Comparison of ENCODE assay signal across 14 mouse cellular contexts in the genomic region with DNA sequence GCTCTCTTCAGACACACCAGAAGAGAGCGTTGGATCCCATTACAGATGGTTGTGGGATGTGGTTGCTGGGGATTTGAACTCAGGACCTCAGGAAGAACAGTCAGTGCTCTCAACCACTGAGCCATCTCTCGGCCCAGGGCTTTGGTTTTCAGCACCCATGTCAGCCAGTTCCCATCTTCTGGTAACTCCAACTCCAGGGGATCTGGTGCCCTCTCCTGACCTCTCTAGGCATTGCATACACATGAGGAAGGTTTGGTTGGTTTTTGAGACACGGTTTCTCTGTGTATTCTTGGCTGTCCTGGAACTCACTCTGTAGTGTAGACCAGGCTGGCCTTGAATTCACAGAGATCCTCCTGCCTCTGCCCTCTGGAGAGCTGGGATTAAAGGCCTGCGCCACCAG.
A peak's percentile ranks its signal among the peaks of the same experiment; 100 is the strongest.
DNase-seq lines count a peak whose midpoint lies in the region; ATAC-seq and TF ChIP-seq lines count a peak whose summit lies in the region.
"Had no signal": no experiment of that assay in that cellular context is flagged by ENCODE, and none has a peak within 500 bp of the region (broad histone marks: within the 10 kb centered on the region; RNA-seq: fewer than 3 reads in every experiment).

No protein-coding gene starts in this region.

- TF ChIP-seq EP300 in ES-Bruce4 (IDR thresholded peaks at IDR 0.05; ENCODE audit: insufficient read depth, low read depth, low read length) = no peak

- H3K4me1 ChIP-seq in ES-Bruce4 (ENCODE audit: control insufficient read depth, insufficient read depth, low read length) = no peaks in the 10 kb centered on the region
- H3K4me1 ChIP-seq: hindbrain, embryonic 15.5 days; liver, embryonic 15.5 days; neural tube, embryonic 12.5 days had no signal

- ATAC-seq in megakaryocyte progenitor cell, adult 5-6 weeks (replicated peaks; ENCODE audit: poor library complexity) = peak; percentile 54; the same call in 1 of the 2 replicates
- ATAC-seq in granulocyte monocyte progenitor cell, adult 5-6 weeks (replicated peaks; ENCODE audit: poor library complexity, severe bottlenecking) = no peak; the same call in 1 of the 2 replicates

- H3K9me3 ChIP-seq in ES-Bruce4 (replicated peaks; ENCODE audit: control insufficient read depth, insufficient read depth, low read length, poor library complexity, severe bottlenecking) = no peaks in the 10 kb centered on the region
- H3K9me3 ChIP-seq: forebrain, embryonic 10.5 days; hindbrain, embryonic 15.5 days; liver, embryonic 15.5 days; neural tube, embryonic 12.5 days had no signal

- no peak overlapping the region for H3K4me3 ChIP-seq in left cerebral cortex, adult 2 months
- no peak overlapping the region for H3K4me3 ChIP-seq in ES-Bruce4 (ENCODE audit: low read depth, low read length)
- H3K4me3 ChIP-seq: forebrain, embryonic 10.5 days; heart, embryonic 13.5 days; hindbrain, embryonic 15.5 days; liver, embryonic 15.5 days; neural tube, embryonic 12.5 days had no signal

- no peaks in the 10 kb centered on the region for H3K27me3 ChIP-seq in ES-Bruce4 (ENCODE audit: control insufficient read depth, insufficient read depth, low read length, poor library complexity, severe bottlenecking)
- H3K27me3 ChIP-seq: heart, embryonic 13.5 days; liver, embryonic 15.5 days; neural tube, embryonic 12.5 days had no signal

- TF ChIP-seq POLR2A in ES-Bruce4 (IDR thresholded peaks at IDR 0.05; ENCODE audit: insufficient read depth, low read length) = no peak

- no peak for DNase-seq in left cerebral cortex, adult 2 months (ENCODE audit: extremely low spot score in 1 of 2, low spot score in 2 of 2)
- no peak for DNase-seq in left cerebral cortex, adult 18-20 months (ENCODE audit: low spot score in 2 of 2)
- DNase-seq in A20 (ENCODE audit: low read depth, low spot score) = peak; percentile 47
- no peak for DNase-seq in right cerebral cortex, postnatal 36 days (ENCODE audit: low spot score in 2 of 2)
- DNase-seq: adrenal gland, postnatal 25 days; cerebellum, adult 11 months had no signal

- TF ChIP-seq CTCF in left cerebral cortex, adult 2 months (IDR thresholded peaks at IDR 0.05) = peak; percentile 7; the same call in 1 of the 2 replicates
- TF ChIP-seq CTCF in ES-Bruce4 (IDR thresholded peaks at IDR 0.05; ENCODE audit: low read depth, low read length) = peak; percentile 60

- H3K27ac ChIP-seq in left cerebral cortex, adult 2 months = no peak overlapping the region
- H3K27ac ChIP-seq in ES-Bruce4 (ENCODE audit: insufficient read depth, low read length) = no peak overlapping the region
- H3K27ac ChIP-seq: forebrain, embryonic 10.5 days; heart, embryonic 13.5 days; hindbrain, embryonic 15.5 days; liver, embryonic 15.5 days; neural tube, embryonic 12.5 days had no signal

- H3K36me3 ChIP-seq in ES-Bruce4 (ENCODE audit: control insufficient read depth, insufficient read depth, low read length, poor library complexity, severe bottlenecking) = no peaks in the 10 kb centered on the region
- H3K36me3 ChIP-seq: forebrain, embryonic 10.5 days; heart, embryonic 13.5 days; hindbrain, embryonic 15.5 days; liver, embryonic 15.5 days; neural tube, embryonic 12.5 days had no signal

- no peak overlapping the region for H3K9ac ChIP-seq in ES-Bruce4 (ENCODE audit: low read depth, poor library complexity, severe bottlenecking)
- H3K9ac ChIP-seq: heart, embryonic 13.5 days; hindbrain, embryonic 15.5 days; liver, embryonic 15.5 days; neural tube, embryonic 12.5 days had no signal

- intact Hi-C loops in left cerebral cortex, adult 2 months (cut with DNase I) = no loop called here
